Mouse (Mus musculus): ENCODE results near the gene Akr1cl. TPM values are rescaled to one million over a fixed set of nuclear protein-coding genes. Genes with fewer than 3 reads are reported as not detected.
A peak's percentile ranks its signal among the peaks of the same experiment; 100 is the strongest.
"Not testable (repeated sequence)": the region's sequence is repeated elsewhere in the genome, so short reads cannot be mapped to it uniquely, and the experiment has no call there.

Akr1cl gene
- 0.78 and 0.99 TPM in 2 replicates for polyA plus RNA-seq (2016; fragmentation: Nextera tagmentation; extraction: Ambion mirVana)

DNA sequence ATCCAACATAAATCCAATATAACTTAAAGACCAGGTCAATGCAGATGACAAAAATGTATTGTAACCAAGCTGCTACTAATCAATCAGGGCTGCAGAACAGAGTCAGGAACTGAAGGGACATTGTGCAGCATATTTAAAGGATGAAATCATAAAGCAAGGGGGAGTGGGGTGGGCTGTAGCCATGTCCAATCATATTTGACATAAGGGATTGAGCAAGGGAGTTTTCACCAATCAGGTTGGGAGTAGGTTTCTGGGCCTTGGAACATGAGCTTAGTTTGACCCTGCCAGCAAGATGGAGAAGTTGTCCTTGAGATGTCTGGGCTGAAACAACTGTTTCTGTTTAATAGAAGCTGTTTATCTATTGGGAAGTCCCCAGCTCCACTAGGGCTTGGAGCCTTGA is at the start of gene Akr1cl:
Gene Akr1cl (minus strand): TSS at position 119 of the 400 bp plus-strand sequence.
- no peaks in the 10 kb centered on the region for H3K4me1 ChIP-seq (replicated peaks)
- H3K27me3 ChIP-seq (replicated peaks) = no peaks in the 10 kb centered on the region
- no peak for ATAC-seq (ENCODE audit: insufficient number of reproducible peaks, low FRiP score)
- H3K36me3 ChIP-seq = no peaks in the 10 kb centered on the region
- no peak within 1 kb of the TSS for H3K4me2 ChIP-seq
- no peak within 1 kb of the TSS for H3K9ac ChIP-seq
- no peak within 1 kb of the TSS for H3K27ac ChIP-seq (ENCODE audit: poor library complexity, severe bottlenecking)
- H3K4me3 ChIP-seq = no peak within 1 kb of the TSS
- H3K9me3 ChIP-seq (replicated peaks) = no peaks in the 10 kb centered on the region

DNA sequence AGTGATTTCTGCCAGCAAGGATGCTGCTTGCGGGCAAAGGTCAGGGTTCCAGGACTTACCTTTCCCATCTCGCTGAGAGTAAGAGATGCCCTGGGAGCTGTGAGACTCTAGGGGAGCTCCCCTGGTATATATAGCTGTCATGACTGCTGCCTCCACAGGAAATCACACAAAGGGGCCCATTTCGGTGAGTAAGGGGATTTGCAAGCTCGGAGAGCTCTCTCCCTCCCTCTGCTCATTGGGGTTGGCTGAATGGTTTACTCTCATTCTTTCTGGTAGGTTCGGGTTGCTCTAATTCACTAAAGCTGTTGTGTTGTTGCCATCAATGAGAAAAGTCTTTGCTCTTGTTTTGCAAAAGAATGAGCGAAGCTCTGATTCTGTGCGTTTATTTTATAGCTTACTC is 49.6 kb upstream of the Akr1cl start, which contains the start of gene Crygb:
Gene Crygb (minus strand): TSS at position 101 of the 400 bp plus-strand sequence.
- no peak within 1 kb of the TSS for H3K27ac ChIP-seq (ENCODE audit: poor library complexity, severe bottlenecking)
- no peaks in the 10 kb centered on the region for H3K27me3 ChIP-seq (replicated peaks)
- 42% methylated on average over 7 of the region's 7 CpGs for WGBS
- no peak within 1 kb of the TSS for H3K9ac ChIP-seq
- no peaks in the 10 kb centered on the region for H3K36me3 ChIP-seq
- H3K4me2 ChIP-seq = 0 out of 2 replicates have a peak within 1 kb of the TSS, but pooled peaks have one; percentile 13
- 0 out of 2 replicates have a peak, but pooled peaks cover 3% of the 10 kb centered on the region for H3K4me1 ChIP-seq (replicated peaks)
- no peaks in the 10 kb centered on the region for H3K9me3 ChIP-seq (replicated peaks)
- H3K4me3 ChIP-seq = no peak within 1 kb of the TSS
- no peak for ATAC-seq (ENCODE audit: insufficient number of reproducible peaks, low FRiP score)

DNA sequence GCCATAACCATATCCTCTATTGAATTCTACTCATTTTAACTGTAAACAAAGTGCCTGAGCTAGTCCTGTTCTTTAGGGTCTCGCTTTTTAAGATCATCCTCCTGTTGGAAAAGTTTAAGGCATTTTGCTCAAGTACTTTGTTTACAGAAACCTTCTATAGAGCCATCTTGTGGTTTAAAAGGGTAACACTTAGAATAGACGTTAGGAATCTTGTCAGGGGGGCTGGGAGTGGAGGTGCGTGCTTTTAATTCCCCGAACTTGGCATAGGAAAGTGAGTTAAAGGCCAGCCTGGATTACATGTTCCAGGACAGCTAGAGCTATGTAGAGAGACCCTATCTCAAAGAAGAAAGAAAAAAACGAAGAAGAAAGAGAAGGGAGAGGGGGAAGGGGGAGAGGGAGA is 43.0 kb upstream of the Akr1cl start:
- Histone ChIP-seq H3K4me3 (no peak overlapping the region), H3K27me3 (replicated peaks) (no peaks in the 10 kb centered on the region), H3K36me3 (no peaks in the 10 kb centered on the region), H3K9me3 (replicated peaks) (no peaks in the 10 kb centered on the region), H3K9ac (no peak overlapping the region), H3K4me2 (no peak overlapping the region), H3K27ac (ENCODE audit: poor library complexity, severe bottlenecking) (no peak overlapping the region), H3K4me1 (replicated peaks) (0 out of 2 replicates have a peak, but pooled peaks cover 3% of the 10 kb centered on the region)
- WGBS = 18% methylated on average over 5 of the region's 5 CpGs
- no peak for ATAC-seq (ENCODE audit: insufficient number of reproducible peaks, low FRiP score)

DNA sequence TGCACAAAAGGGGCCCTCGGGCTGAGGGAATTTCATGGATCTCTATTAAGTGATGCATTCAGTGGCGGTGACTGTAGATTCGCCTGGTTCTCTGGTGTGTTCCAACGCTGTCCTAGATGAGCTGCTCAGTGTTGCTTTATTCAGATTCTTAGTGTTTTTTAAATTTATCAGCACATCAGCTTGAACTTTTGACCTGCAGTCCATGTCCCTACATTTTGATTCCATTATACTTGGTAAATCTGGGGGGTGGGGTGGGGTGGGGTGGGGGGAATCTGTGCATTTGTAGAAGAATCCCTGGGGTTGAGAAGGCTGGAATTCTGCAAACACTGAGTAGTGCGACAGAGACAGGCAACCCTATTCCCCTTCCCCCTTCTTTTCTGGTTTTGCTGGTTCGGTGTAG is 41.0 kb upstream of the Akr1cl start, which contains the start of gene Crygc:
Gene Crygc (minus strand): TSS at position 101 of the 400 bp plus-strand sequence.
- H3K27ac ChIP-seq (ENCODE audit: poor library complexity, severe bottlenecking) = no peak within 1 kb of the TSS
- no peak within 1 kb of the TSS for H3K9ac ChIP-seq
- H3K27me3 ChIP-seq (replicated peaks) = no peaks in the 10 kb centered on the region
- H3K4me3 ChIP-seq = no peak within 1 kb of the TSS
- no peak for ATAC-seq (ENCODE audit: insufficient number of reproducible peaks, low FRiP score)
- no peaks in the 10 kb centered on the region for H3K4me1 ChIP-seq (replicated peaks)
- 63% methylated on average over 6 of the region's 6 CpGs for WGBS
- no peaks in the 10 kb centered on the region for H3K36me3 ChIP-seq
- H3K4me2 ChIP-seq = no peak within 1 kb of the TSS
- H3K9me3 ChIP-seq (replicated peaks) = no peaks in the 10 kb centered on the region

GRCm38 (mm10) chr1:65067842-65068241 is 35.3 kb upstream of the Akr1cl start:
- Histone ChIP-seq H3K4me1 (replicated peaks) (no peaks in the 10 kb centered on the region), H3K4me3 (no peak overlapping the region), H3K27ac (ENCODE audit: poor library complexity, severe bottlenecking) (no peak overlapping the region), H3K4me2 (no peak overlapping the region), H3K9me3 (replicated peaks) (peaks cover 4% of the 10 kb centered on the region; the same call in 1 of the 2 replicates), H3K27me3 (replicated peaks) (no peaks in the 10 kb centered on the region), H3K9ac (no peak overlapping the region), H3K36me3 (no peaks in the 10 kb centered on the region)
- ATAC-seq (ENCODE audit: insufficient number of reproducible peaks, low FRiP score) = no peak

GRCm38 (mm10) chr1:65064201-65064600 is 31.6 kb upstream of the Akr1cl start:
- Histone ChIP-seq H3K4me1 (replicated peaks) (no peaks in the 10 kb centered on the region), H3K9ac (no peak overlapping the region), H3K4me2 (no peak overlapping the region), H3K27ac (ENCODE audit: poor library complexity, severe bottlenecking) (no peak overlapping the region), H3K9me3 (replicated peaks) (peaks cover 4% of the 10 kb centered on the region; the same call in 1 of the 2 replicates), H3K27me3 (replicated peaks) (no peaks in the 10 kb centered on the region), H3K4me3 (no peak overlapping the region), H3K36me3 (no peaks in the 10 kb centered on the region)
- 85% methylated on average over 15 of the region's 15 CpGs for WGBS
- ATAC-seq (ENCODE audit: insufficient number of reproducible peaks, low FRiP score) = no peak

DNA sequence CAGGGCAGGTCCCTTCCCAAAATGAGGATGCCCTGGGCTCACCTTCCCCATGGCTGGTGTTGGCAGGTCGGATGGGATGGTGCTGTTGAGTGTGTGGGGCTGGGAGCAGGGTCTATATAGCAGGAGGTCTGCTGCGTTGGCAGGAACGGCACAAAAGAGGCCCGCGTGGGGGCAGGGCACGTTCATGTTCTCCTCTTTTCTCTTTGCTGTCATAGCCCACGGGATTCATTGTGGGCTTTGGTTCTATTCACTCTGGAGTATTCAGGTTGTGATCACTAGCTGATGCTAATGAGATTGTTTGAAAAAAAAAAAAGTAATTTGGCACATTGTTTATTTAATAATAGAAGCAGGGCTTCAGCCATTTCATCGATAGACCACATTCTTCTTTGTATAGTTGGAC is 30.8 kb upstream of the Akr1cl start, which contains the start of gene Crygd:
Gene Crygd (minus strand): TSS at position 101 of the 400 bp plus-strand sequence.
- Histone ChIP-seq H3K27me3 (replicated peaks) (no peaks in the 10 kb centered on the region), H3K36me3 (no peaks in the 10 kb centered on the region), H3K4me3 (no peak within 1 kb of the TSS), H3K27ac (ENCODE audit: poor library complexity, severe bottlenecking) (no peak within 1 kb of the TSS), H3K9me3 (replicated peaks) (peaks cover 4% of the 10 kb centered on the region; the same call in 1 of the 2 replicates), H3K4me1 (replicated peaks) (no peaks in the 10 kb centered on the region), H3K4me2 (no peak within 1 kb of the TSS), H3K9ac (no peak within 1 kb of the TSS)
- no peak for ATAC-seq (ENCODE audit: insufficient number of reproducible peaks, low FRiP score)
- 78% methylated on average over 8 of the region's 8 CpGs for WGBS

DNA sequence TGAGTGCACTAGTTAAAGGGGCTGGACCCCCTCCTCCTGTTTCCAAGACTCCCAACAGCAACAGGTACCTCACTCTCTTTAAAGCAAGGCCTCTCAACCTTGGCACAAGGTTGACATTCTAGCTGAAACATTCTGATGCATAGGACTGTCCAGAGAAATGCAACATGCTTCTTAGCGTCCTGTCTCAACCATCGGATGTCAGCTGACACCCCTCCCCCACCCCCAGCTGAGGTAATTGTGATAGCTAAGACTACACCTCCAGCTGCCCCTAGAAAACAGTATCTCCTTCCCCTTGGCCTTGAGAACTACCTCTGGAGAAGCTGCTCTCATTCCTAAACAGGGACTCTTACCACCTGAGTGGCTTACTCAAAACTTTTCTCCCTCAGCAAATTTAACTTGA is 19.6 kb upstream of the Akr1cl start:
- WGBS = 15% methylated on average over 2 of the region's 2 CpGs

DNA sequence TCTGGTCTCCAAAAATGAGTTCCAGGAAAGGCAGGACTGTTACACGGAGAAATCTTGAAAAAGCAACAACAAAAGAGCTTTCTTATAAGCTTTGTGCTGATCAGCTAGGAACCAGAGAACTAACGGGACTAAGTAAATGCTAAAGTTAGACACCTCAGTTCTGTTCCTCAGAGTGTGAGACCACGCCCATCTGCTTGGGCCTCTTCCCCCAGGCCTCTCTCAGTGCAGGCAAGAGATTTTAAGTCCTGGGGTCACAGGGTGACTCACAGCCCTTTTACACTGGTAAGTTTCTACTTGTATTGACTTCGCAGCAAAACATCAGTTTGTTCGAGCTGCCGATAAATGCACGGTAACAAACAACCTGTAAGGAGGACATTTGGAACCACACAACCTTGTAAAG is 19.1 kb upstream of the Akr1cl start:
- 66% methylated on average over 7 of the region's 7 CpGs for WGBS
- Histone ChIP-seq H3K4me3 (no peak overlapping the region), H3K9me3 (replicated peaks) (no peaks in the 10 kb centered on the region), H3K27ac (ENCODE audit: poor library complexity, severe bottlenecking) (no peak overlapping the region), H3K27me3 (replicated peaks) (no peaks in the 10 kb centered on the region), H3K36me3 (no peaks in the 10 kb centered on the region), H3K9ac (no peak overlapping the region), H3K4me2 (no peak overlapping the region), H3K4me1 (replicated peaks) (peaks cover 6% of the 10 kb centered on the region)
- no peak for ATAC-seq (ENCODE audit: insufficient number of reproducible peaks, low FRiP score)

More for the DNA sequence above, 19.6 kb upstream of the Akr1cl start:
- H3K4me1 ChIP-seq (replicated peaks) = peaks cover 6% of the 10 kb centered on the region
- no peak overlapping the region for H3K4me3 ChIP-seq
- H3K36me3 ChIP-seq = no peaks in the 10 kb centered on the region
- no peak overlapping the region for H3K4me2 ChIP-seq
- no peak overlapping the region for H3K9ac ChIP-seq
- H3K27ac ChIP-seq (ENCODE audit: poor library complexity, severe bottlenecking) = no peak overlapping the region
- no peaks in the 10 kb centered on the region for H3K27me3 ChIP-seq (replicated peaks)
- no peaks in the 10 kb centered on the region for H3K9me3 ChIP-seq (replicated peaks)
- no peak for ATAC-seq (ENCODE audit: insufficient number of reproducible peaks, low FRiP score)

GRCm38 (mm10) chr1:65050952-65051351 is 18.4 kb upstream of the Akr1cl start, which contains the start of gene Cryge:
Gene Cryge (minus strand): TSS chr1:65051149.
- not testable (repeated sequence) for H3K9ac ChIP-seq; H3K9me3 ChIP-seq (replicated peaks); H3K4me3 ChIP-seq; ATAC-seq (ENCODE audit: insufficient number of reproducible peaks, low FRiP score); H3K27ac ChIP-seq (ENCODE audit: poor library complexity, severe bottlenecking); H3K27me3 ChIP-seq (replicated peaks); H3K4me1 ChIP-seq (replicated peaks); H3K36me3 ChIP-seq; H3K4me2 ChIP-seq
- WGBS = 79% methylated on average over 12 of the region's 12 CpGs

DNA sequence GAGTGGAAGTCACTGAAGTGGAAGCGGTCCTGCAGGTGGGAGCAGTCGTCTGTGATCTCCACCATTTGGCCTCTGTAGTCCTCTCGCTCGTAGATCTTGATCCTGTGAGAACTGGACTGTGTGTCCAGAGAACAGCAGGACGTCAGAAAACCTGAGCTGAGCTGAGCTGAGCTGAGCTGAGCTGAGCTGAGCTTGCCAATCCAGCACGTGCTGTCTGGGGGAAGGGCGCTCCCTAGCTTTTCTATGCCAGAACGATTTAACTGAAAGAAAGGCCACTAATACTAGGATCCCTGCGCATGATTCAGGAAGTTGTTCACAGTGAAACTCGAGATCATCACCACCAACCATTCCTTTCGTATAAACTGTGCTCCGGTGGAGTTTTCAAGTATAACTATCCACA is 16.2 kb upstream of the Akr1cl start:
- ATAC-seq (ENCODE audit: insufficient number of reproducible peaks, low FRiP score) = no peak
- H3K4me1 ChIP-seq (replicated peaks) = peaks cover 6% of the 10 kb centered on the region
- H3K36me3 ChIP-seq = no peaks in the 10 kb centered on the region
- H3K9me3 ChIP-seq (replicated peaks) = no peaks in the 10 kb centered on the region
- H3K27ac ChIP-seq (ENCODE audit: poor library complexity, severe bottlenecking) = no peak overlapping the region
- 60% methylated on average over 12 of the region's 12 CpGs for WGBS
- H3K9ac ChIP-seq = no peak overlapping the region
- no peak overlapping the region for H3K4me3 ChIP-seq
- H3K4me2 ChIP-seq = no peak overlapping the region
- 0 out of 2 replicates have a peak, but pooled peaks cover 3% of the 10 kb centered on the region for H3K27me3 ChIP-seq (replicated peaks)

Measured in heart, embryonic 12.5 days (tissue).